Mouse (Mus musculus) gastrocnemius, postnatal 4 days (tissue): ENCODE data around the gene Cyp3a13. TPM values are rescaled to one million over a fixed set of nuclear protein-coding genes. Genes with fewer than 3 reads are reported as not detected.
"Not testable (repeated sequence)": the region's sequence is repeated elsewhere in the genome, so short reads cannot be mapped to it uniquely, and the experiment has no call there.

Experiments used
- DNase-seq, 2 experiments: peaks; one replicate each; pipeline ENCODE4 v3.0.0; 2021 to 2022; ENCODE audit warnings: low spot score in 2 of 2, mixed read lengths in 2 of 2
- total RNA-seq, 2 experiments: library from RNA; stranded (reverse); gene quantifications; 2 replicates each; pipeline ENCODE4 v1.2.3; 2021

The Cyp3a13 gene
- total RNA-seq, 2 experiments from 2014 or later = 0.10 TPM; not detected in 1

- no peak for DNase-seq
Observed at GRCm38 (mm10) chr5:137875054-137875453, 46.4 kb downstream of the Cyp3a13 start.

GRCm38 (mm10) chr5:137872381-137872702 lies 49.1 kb downstream of the Cyp3a13 start:
- not testable (repeated sequence) for DNase-seq

GRCm38 (mm10) chr5:137871644-137872380 lies 49.6 kb downstream of the Cyp3a13 start, which contains the start of gene Pilrb2:
TSS of gene Pilrb2 (minus strand) at chr5:137871815.
- not testable (repeated sequence) for DNase-seq

GRCm38 (mm10) chr5:137868600-137868999 lies 52.8 kb downstream of the Cyp3a13 start:
- not testable (repeated sequence) for DNase-seq

- DNase-seq = not testable (repeated sequence)
Observed at GRCm38 (mm10) chr5:137864008-137864407, 57.4 kb downstream of the Cyp3a13 start.

- not testable (repeated sequence) for DNase-seq
Observed at GRCm38 (mm10) chr5:137857960-137858710, 63.3 kb downstream of the Cyp3a13 start, which contains the start of gene Pilrb1. TSS of gene Pilrb1 (minus strand) at chr5:137858106.

GRCm38 (mm10) chr5:137856870-137857269 lies 64.5 kb downstream of the Cyp3a13 start:
- DNase-seq = not testable (repeated sequence)

- not testable (repeated sequence) for DNase-seq
Observed at GRCm38 (mm10) chr5:137854907-137855306, 66.5 kb downstream of the Cyp3a13 start.

GRCm38 (mm10) chr5:137850313-137850712 lies 71.1 kb downstream of the Cyp3a13 start:
- not testable (repeated sequence) for DNase-seq

Other genes with a start within 250 kb of the Cyp3a13 start
- gene Agfg2, start 236.9 kb downstream of the Cyp3a13 start, total RNA-seq = 1 to 10 TPM; 7.8 to 7.9 TPM
- 1 to 10 TPM in 1 of 2 experiments, under 1 TPM in 1; 0.73 to 1.2 TPM for gene Nyap1, start 180.0 kb downstream of the Cyp3a13 start, total RNA-seq
- gene Tsc22d4, start 175.9 kb downstream of the Cyp3a13 start, total RNA-seq = 100 to 1,000 TPM; 162 to 187 TPM
- 10 to 100 TPM; 14.5 to 15.8 TPM for gene Ppp1r35, start 142.8 kb downstream of the Cyp3a13 start, total RNA-seq
- 10 to 100 TPM; 25.0 to 34.2 TPM for gene Mepce, start 134.0 kb downstream of the Cyp3a13 start, total RNA-seq
- gene Zcwpw1, start 133.8 kb downstream of the Cyp3a13 start, total RNA-seq = 1 to 10 TPM; 4.3 to 5.6 TPM
- 1 to 10 TPM; 1.7 to 2.4 TPM for gene Pilra, start 85.3 kb downstream of the Cyp3a13 start, total RNA-seq
- under 1 TPM; 0.59 to 0.98 TPM for gene Pilrb1, start 63.5 kb downstream of the Cyp3a13 start, total RNA-seq
- 1 to 10 TPM in 1 of 2 experiments, under 1 TPM in 1; 0.69 to 1.1 TPM for gene Pilrb2, start 49.8 kb downstream of the Cyp3a13 start, total RNA-seq
- 10 to 100 TPM in 1 of 2 experiments, 1 to 10 TPM in 1; 8.1 to 10.3 TPM for gene Gjc3, start 41.5 kb upstream of the Cyp3a13 start, total RNA-seq
- gene Azgp1, start 59.9 kb upstream of the Cyp3a13 start, total RNA-seq = 1 to 10 TPM in 1 of 2 experiments, under 1 TPM in 1; 0.37 to 1.2 TPM
- not detected for gene Smok3a, start 99.6 kb upstream of the Cyp3a13 start, total RNA-seq
- not detected for gene Smok3b, start 99.8 kb upstream of the Cyp3a13 start, total RNA-seq
- gene Smok3c, start 131.6 kb upstream of the Cyp3a13 start, total RNA-seq = not detected
- gene Zkscan1, start 163.5 kb upstream of the Cyp3a13 start, total RNA-seq = 10 to 100 TPM; 18.7 to 19.4 TPM
- 10 to 100 TPM; 19.6 to 23.0 TPM for gene Zscan21, start 195.3 kb upstream of the Cyp3a13 start, total RNA-seq
- 10 to 100 TPM in 1 of 2 experiments, 1 to 10 TPM in 1; 9.9 to 10.3 TPM for gene Zfp113, start 234.1 kb upstream of the Cyp3a13 start, total RNA-seq
- gene Cops6, start 239.5 kb upstream of the Cyp3a13 start, total RNA-seq = 100 to 1,000 TPM; 141 to 142 TPM